Mouse (Mus musculus): ENCODE data around the gene Clint1. TPM values are rescaled to one million over a fixed set of nuclear protein-coding genes. Genes with fewer than 3 reads are reported as not detected.

The Clint1 gene
- polyA plus RNA-seq, 1 experiment: 45.6 TPM

DNA sequence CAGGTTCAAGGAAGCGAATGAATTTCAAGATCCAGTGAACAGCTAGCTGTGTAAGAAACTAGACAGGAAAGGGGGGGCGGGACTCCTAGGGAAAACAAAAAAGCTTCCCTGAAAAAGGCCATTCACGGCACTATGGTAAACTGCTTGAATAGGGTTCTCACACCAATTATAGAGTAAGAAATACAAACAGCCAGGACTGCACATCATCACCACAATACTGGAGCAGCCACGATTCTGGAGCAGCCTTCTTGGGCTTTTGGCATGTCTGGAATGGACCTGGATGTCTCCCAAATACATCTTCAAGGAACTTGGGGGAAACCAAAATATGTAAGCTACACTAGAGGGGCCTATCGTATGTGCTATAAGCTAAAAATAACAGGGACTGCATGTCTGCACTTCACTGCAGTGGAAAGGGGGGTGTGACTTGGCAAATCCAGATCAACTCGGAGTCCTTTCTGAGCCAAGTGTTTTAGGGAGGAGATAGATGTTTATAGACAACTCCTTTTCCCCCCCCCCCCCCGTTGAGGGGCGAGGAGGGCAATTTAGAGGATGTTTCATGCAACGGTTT lies 21.0 kb upstream of the Clint1 start:
- TF ChIP-seq CTCF (IDR thresholded peaks at IDR 0.05; ENCODE audit: control insufficient read depth, insufficient read depth, insufficient replicate concordance, low read depth, low read length): no peak
- TF ChIP-seq POLR2A (IDR thresholded peaks at IDR 0.05; ENCODE audit: control insufficient read depth, low read depth, low read length): no peak

DNA sequence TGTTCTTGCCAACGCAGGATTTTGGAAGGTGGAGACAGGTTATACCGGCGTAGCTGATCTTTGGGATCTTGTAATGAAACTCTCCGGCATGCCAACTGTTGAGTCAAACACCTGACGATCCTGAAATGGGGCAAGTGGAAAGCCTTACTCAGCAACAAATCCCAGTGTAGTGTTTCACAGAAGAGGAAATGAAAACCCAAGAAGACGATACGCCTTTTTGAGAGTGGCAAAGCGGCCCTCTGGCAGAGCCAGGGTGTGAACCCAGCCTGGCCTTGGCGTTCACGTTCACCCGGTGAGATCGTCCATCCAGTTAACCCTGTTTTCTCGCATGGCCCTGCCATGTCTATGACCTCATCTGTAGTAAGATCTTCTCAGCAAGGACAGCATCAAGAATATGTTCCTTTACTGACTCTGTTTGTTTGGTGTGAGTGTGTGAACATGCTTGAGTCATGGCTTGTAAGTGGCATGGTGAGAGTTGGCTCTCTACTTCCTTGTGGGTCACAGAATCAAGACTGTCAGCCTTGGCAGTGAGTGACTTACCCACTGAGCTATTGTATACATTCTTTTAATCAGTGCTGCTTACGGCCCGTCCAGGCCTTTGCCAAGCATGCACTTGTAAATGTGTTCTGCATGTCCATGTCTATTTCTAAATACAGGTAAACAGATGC lies 20.2 kb upstream of the Clint1 start:
- Histone ChIP-seq H3K27ac (ENCODE audit: control insufficient read depth, insufficient read depth, low read depth, low read length) (no peak overlapping the region), H3K4me3 (ENCODE audit: control insufficient read depth, low read depth, low read length) (no peak overlapping the region), H3K4me1 (ENCODE audit: control insufficient read depth, insufficient read depth, low read length) (no peaks in the 10 kb centered on the region), H3K36me3 (ENCODE audit: control insufficient read depth, insufficient read depth, low read length) (no peaks in the 10 kb centered on the region), H3K27me3 (ENCODE audit: control insufficient read depth, insufficient read depth, low read length) (no peaks in the 10 kb centered on the region)
- TF ChIP-seq CTCF (IDR thresholded peaks at IDR 0.05; ENCODE audit: control insufficient read depth, insufficient read depth, insufficient replicate concordance, low read depth, low read length) (no peak), POLR2A (IDR thresholded peaks at IDR 0.05; ENCODE audit: control insufficient read depth, low read depth, low read length) (no peak)

More for the DNA sequence above, 21.0 kb upstream of the Clint1 start:
- no peaks in the 10 kb centered on the region for H3K36me3 ChIP-seq (ENCODE audit: control insufficient read depth, insufficient read depth, low read length)
- H3K27me3 ChIP-seq (ENCODE audit: control insufficient read depth, insufficient read depth, low read length): no peaks in the 10 kb centered on the region
- H3K27ac ChIP-seq (ENCODE audit: control insufficient read depth, insufficient read depth, low read depth, low read length): no peak overlapping the region
- H3K4me3 ChIP-seq (ENCODE audit: control insufficient read depth, low read depth, low read length): no peak overlapping the region
- no peaks in the 10 kb centered on the region for H3K4me1 ChIP-seq (ENCODE audit: control insufficient read depth, insufficient read depth, low read length)

DNA sequence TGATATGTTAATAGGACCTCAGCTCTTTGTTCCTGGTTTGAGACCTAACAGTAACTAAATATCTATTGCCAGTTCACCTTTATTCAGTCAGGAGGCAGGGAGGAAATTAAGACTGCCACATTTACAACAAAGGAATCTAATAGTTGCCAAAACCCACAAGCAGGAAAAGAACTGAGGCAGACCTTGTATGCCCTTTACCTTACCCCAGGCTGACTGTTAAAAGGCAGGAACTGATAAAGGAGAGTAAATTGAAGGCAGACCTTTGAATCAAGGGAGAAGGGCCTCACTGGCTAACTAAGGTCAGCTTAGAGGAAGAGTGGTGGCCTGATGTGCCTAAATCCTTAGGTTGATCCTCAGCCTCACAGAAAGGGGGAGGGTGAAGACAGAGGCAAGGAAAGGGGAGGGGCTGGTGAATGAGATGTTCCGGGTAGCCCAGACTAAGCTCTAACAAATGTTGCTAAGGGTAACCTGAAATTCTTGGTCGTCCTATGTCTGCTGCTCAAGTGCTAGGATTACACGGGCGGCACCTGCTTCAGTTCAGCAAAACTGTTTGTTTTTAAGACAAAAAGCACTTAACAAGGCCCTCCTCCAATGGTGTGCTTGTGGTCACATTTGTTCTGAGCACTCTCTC lies 16.1 kb upstream of the Clint1 start:
- Histone ChIP-seq H3K27me3 (ENCODE audit: control insufficient read depth, insufficient read depth, low read length) (no peaks in the 10 kb centered on the region), H3K4me3 (ENCODE audit: control insufficient read depth, low read depth, low read length) (no peak overlapping the region), H3K36me3 (ENCODE audit: control insufficient read depth, insufficient read depth, low read length) (no peaks in the 10 kb centered on the region), H3K4me1 (ENCODE audit: control insufficient read depth, insufficient read depth, low read length) (no peaks in the 10 kb centered on the region), H3K27ac (ENCODE audit: control insufficient read depth, insufficient read depth, low read depth, low read length) (no peak overlapping the region)
- TF ChIP-seq POLR2A (IDR thresholded peaks at IDR 0.05; ENCODE audit: control insufficient read depth, low read depth, low read length) (no peak), CTCF (IDR thresholded peaks at IDR 0.05; ENCODE audit: control insufficient read depth, insufficient read depth, insufficient replicate concordance, low read depth, low read length) (no peak)

DNA sequence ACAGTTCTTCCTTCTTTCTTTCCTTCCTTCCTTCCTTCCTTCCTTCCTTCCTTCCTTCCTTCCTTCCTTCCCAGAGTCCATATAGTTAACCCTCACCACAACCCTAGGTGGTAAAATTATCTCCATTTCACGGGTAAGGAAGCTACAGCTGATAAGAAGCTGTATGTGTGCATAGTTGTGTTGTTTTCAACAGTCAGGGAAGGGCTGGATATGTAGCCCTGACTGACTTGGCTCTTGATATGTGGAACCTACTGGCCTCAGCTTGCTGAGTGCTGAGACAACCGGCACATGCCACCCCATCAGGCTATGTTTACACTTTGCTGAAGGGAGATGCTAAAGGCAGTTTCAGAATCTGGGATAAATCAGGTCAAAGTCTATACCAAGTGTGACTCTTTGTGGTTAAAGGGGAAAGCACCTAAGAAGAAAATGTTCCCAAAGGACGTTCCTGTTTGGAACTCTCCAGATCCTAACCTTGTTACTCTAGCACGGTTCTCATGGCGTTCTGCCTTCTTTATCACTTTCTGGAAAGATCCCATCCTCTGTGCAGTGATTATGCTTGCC lies 14.5 kb upstream of the Clint1 start:
- no peaks in the 10 kb centered on the region for H3K27me3 ChIP-seq (ENCODE audit: control insufficient read depth, insufficient read depth, low read length)
- H3K27ac ChIP-seq (ENCODE audit: control insufficient read depth, insufficient read depth, low read depth, low read length): no peak overlapping the region
- TF ChIP-seq CTCF (IDR thresholded peaks at IDR 0.05; ENCODE audit: control insufficient read depth, insufficient read depth, insufficient replicate concordance, low read depth, low read length) (no peak), POLR2A (IDR thresholded peaks at IDR 0.05; ENCODE audit: control insufficient read depth, low read depth, low read length) (no peak)
- no peak overlapping the region for H3K4me3 ChIP-seq (ENCODE audit: control insufficient read depth, low read depth, low read length)
- no peaks in the 10 kb centered on the region for H3K4me1 ChIP-seq (ENCODE audit: control insufficient read depth, insufficient read depth, low read length)
- H3K36me3 ChIP-seq (ENCODE audit: control insufficient read depth, insufficient read depth, low read length): no peaks in the 10 kb centered on the region

DNA sequence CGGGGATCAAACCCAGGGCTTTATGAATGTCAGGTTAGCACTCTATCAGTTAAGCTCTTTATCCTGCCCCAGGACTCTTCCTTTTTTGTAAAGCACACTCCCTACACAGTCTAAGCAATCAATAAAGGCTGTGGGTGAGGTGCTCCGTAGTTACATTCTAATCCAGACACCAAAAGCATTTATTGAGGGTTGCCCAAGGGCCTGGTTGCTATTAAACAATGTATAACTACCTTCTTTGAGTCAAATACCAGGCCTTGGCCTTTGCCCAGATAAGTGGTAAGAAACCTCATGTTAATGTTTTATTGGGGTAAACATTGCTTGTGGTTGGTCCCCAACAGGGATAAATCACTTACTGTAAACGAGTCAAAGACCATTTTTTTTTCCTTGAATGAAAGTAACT lies 13.4 kb upstream of the Clint1 start:
- Histone ChIP-seq H3K4me3 (ENCODE audit: control insufficient read depth, low read depth, low read length) (no peak overlapping the region), H3K27ac (ENCODE audit: control insufficient read depth, insufficient read depth, low read depth, low read length) (no peak overlapping the region), H3K4me1 (ENCODE audit: control insufficient read depth, insufficient read depth, low read length) (no peaks in the 10 kb centered on the region), H3K36me3 (ENCODE audit: control insufficient read depth, insufficient read depth, low read length) (no peaks in the 10 kb centered on the region), H3K27me3 (ENCODE audit: control insufficient read depth, insufficient read depth, low read length) (no peaks in the 10 kb centered on the region)
- TF ChIP-seq POLR2A (IDR thresholded peaks at IDR 0.05; ENCODE audit: control insufficient read depth, low read depth, low read length) (no peak), CTCF (IDR thresholded peaks at IDR 0.05; ENCODE audit: control insufficient read depth, insufficient read depth, insufficient replicate concordance, low read depth, low read length) (no peak)

DNA sequence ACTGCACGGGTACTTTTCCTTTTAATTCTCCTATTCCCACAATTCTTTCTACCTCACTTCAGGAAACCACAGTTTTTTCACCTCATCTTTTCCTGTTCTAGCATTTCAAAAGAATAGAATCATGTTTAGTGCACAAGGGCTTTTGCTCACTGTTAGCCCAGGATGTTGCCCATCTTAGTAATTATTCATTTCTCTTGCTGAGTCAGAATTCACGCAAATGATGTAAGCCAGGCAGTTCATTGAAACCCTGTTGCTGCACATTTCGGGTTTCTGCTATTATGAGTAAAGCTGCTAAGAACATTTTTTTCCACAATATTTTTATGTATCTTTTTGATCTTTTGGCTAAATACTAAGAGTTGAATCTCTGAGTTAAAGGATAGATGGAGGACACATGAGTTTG lies 11.5 kb upstream of the Clint1 start:
- H3K27ac ChIP-seq (ENCODE audit: control insufficient read depth, insufficient read depth, low read depth, low read length): no peak overlapping the region
- no peaks in the 10 kb centered on the region for H3K4me1 ChIP-seq (ENCODE audit: control insufficient read depth, insufficient read depth, low read length)
- H3K27me3 ChIP-seq (ENCODE audit: control insufficient read depth, insufficient read depth, low read length): no peaks in the 10 kb centered on the region
- H3K4me3 ChIP-seq (ENCODE audit: control insufficient read depth, low read depth, low read length): no peak overlapping the region
- H3K36me3 ChIP-seq (ENCODE audit: control insufficient read depth, insufficient read depth, low read length): no peaks in the 10 kb centered on the region
- TF ChIP-seq CTCF (IDR thresholded peaks at IDR 0.05; ENCODE audit: control insufficient read depth, insufficient read depth, insufficient replicate concordance, low read depth, low read length): no peak
- TF ChIP-seq POLR2A (IDR thresholded peaks at IDR 0.05; ENCODE audit: control insufficient read depth, low read depth, low read length): no peak

DNA sequence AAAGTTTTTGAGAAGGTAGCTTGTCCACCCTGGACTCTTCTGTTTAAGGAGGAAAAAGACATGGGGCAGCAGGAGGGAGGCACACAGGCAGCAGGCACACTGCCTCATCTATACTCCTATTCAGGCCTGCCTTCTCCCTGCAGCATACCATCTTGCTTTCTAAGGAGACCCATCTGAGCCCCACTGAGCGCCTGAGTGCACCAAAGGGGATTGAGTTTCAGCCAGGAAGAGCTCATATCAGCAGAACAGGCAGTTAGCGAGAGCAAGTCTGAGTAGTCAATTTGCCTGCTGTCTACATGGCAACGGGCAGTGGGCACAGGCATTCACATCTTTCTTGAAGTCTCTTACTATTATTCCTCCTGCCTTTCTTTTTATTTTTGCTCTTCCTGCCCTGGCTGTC lies 5.8 kb upstream of the Clint1 start:
- no peak for TF ChIP-seq POLR2A (IDR thresholded peaks at IDR 0.05; ENCODE audit: control insufficient read depth, low read depth, low read length)
- TF ChIP-seq CTCF (IDR thresholded peaks at IDR 0.05; ENCODE audit: control insufficient read depth, insufficient read depth, insufficient replicate concordance, low read depth, low read length): no peak
- H3K4me3 ChIP-seq (ENCODE audit: control insufficient read depth, low read depth, low read length): no peak overlapping the region
- no peaks in the 10 kb centered on the region for H3K27me3 ChIP-seq (ENCODE audit: control insufficient read depth, insufficient read depth, low read length)
- H3K36me3 ChIP-seq (ENCODE audit: control insufficient read depth, insufficient read depth, low read length): no peaks in the 10 kb centered on the region
- no peak overlapping the region for H3K27ac ChIP-seq (ENCODE audit: control insufficient read depth, insufficient read depth, low read depth, low read length)
- H3K4me1 ChIP-seq (ENCODE audit: control insufficient read depth, insufficient read depth, low read length): no peaks in the 10 kb centered on the region

Data from testis, adult 2 months (tissue).